Mouse (Mus musculus): ENCODE results near the gene Ier2.

DNA sequence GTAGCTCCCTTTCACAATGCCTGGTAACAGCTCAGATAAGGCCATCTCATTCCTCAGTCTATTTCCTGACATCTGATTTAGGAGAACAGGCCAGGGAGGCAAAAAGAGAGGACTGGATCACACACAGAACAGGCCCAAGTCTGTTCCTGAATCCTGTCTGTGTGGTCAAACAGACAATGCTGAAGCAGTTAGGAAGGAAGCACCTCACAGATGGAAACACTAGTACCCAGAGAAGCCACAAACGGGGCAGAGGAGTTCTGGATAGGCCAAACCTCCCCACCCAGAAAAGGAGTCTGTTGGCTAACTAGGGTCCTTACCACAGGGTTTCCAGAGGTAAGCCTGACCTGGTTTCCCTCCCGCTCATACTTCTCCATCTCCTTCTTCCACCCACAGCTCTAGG is 19.6 kb upstream of the Ier2 start:
- TF ChIP-seq EP300 (optimal IDR thresholded peaks at IDR 0.05) (no peak), CTCF (IDR thresholded peaks at IDR 0.05; ENCODE audit: low read depth) (no peak)
